Mouse (Mus musculus) right cerebral cortex, postnatal 14 days (tissue): ENCODE measurements at regions not wholly inside any gene's neighbourhood (a gene's known extent, or its start where the extent isn't known, plus 50 kb on each side); places are given as distances from the start of the nearest gene placed in this dataset.

ENCODE experiments used
- DNase-seq: peaks from one replicate; pipeline ENCODE4 v3.0.0; 2022

DNA sequence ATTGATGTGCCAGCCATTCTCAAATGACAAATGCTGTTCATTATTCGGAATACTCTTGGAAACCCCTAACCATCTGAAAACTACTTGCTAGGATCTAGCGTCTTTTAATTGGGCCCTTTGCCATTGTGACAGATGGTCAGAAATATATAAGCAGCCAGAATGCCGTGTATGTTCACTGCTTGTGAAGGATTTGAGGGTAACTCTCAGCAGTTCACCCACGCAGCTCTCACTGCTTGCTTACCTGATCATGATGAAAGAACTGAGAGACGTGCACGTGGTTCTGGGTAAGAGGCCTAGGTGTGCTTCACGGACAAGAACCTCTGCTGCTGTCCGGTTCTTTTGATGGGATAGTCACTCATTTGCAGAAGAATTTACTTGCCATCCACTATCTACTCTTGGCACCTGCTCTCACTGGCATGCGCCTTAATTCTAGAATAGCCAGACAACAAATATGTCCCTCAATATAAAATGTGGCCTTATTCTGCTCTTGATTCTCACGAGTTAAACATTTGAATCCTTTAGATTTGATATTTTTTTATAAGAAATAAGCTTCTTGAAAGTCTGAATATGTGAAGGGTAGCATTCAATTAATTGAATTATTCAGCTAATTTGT, 328.1 kb downstream of the Ptprc start:
- peak; percentile 5 for DNase-seq

- no peak for DNase-seq
Observed at GRCm38 (mm10) chr1:137846857-137847256, 328.7 kb downstream of the Ptprc start.

DNA sequence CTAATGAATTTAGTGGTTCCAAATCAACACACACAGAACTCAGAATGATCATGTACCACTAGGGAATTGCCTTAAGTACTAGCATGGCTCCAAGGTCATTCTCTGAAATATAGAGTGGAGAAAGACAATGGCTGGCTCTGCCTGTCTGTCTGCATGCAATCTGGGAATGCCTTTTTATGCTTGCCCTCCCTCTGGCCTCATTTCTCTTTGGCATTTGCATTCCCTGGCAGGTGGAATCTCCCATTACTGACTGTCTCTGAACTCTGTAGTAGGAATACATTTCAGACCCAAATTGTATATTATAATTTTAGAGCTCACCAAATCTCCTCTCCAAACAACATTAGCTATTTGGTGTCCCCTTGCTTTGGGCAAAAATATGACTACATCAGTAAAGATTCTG, 335.0 kb downstream of the Ptprc start:
- DNase-seq = no peak

GRCm38 (mm10) chr1:137839703-137840102, 335.8 kb downstream of the Ptprc start:
- DNase-seq = no peak

DNA sequence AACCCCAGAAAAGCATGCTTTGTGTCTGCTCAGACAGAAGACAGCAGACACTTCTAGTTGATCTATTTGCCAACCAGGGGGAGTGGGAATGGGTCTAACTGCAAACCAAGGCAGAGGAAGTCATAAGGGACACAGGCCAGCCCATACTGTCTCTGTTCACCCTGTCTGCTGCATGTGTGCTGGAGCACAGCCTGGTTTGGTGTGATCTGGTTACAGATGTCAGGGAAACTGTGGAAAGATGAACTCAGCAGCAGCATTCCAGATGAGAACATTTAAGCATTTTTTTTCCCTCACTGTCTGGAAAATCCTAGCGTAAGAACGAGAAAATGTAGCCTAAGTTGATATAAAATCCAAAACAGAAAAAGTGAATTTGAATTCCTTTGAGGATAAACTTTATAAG, 336.2 kb downstream of the Ptprc start:
- DNase-seq = no peak

GRCm38 (mm10) chr1:137838357-137838756, 337.2 kb downstream of the Ptprc start:
- DNase-seq = no peak

DNA sequence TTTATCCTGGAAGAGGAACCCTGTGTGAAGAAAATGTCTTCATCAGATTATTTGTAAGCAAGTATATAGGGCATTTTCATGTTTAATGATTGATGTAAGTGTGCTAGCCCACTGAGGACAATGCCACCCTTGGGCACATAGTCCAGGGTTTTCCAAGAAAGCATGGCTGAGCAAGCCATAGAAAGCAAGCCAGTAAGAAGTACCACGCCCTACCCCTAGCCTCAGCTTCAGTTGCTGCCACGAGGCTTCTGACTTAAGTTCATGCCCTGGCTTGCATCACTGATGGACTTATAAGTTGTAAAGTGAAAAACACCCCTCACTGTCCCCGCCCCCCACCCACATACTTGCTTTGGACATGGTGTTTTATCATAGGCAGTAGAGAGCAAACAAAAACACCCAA, 342.0 kb downstream of the Ptprc start:
- no peak for DNase-seq

DNA sequence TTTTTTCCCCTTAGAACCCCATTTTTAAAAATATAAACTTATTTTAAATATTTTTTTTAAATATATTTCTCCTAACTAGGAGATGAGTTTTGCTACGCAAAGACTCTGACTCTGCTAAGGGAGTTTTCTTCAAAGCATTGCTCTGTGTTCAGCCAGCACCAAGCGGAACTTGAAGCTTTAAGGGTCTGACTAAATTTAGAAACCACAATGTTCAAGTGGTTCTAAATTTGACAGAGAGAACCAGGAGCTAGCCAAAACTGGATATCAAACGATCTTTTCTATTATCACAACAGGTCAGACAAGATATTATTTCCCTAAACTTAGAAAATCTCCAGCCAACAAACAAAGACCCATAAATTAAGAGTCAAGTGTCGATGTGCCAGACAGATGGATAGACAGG, 344.2 kb downstream of the Ptprc start:
- no peak for DNase-seq

GRCm38 (mm10) chr1:137827379-137827778, 348.1 kb downstream of the Ptprc start:
- no peak for DNase-seq

DNA sequence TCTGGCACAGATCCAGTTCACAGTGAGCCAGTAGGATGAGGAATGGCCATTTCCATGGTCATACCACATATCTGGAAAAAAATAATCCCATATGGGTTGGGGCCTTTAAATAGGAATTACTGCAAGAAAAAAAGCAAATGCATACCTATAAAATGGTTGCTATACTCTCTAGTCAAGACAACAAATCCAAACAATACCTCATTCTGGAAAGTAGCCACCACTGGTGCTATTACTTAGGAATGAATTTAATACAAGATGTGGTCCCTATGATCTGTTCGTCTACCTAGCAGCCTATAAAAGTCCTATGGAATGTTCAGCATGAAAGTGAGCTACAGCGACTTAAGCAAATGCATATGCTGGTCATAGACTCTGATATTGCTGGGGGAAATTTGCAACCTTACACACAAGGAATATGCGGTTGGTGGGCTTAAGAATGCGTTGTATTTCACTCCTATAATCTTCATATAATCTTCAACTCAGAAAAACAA, 360.1 kb downstream of the Ptprc start:
- DNase-seq = no peak

DNA sequence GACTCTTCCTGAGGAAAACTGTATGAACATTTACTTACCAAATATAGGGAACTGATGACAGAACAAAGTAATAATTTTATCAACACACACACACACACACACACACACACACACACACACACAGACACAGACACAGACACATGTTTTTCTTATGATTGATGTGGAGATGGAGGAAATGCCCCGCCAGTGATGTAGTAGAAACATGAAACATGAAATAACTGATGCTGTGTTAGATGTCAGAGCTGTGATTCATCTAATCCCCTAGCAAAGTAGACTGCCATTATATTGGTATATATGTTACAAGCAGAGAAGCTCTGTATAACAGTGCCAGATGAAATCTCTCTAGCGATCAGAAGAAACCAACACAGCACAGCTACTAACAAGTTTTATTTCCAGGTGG, 361.0 kb downstream of the Ptprc start:
- DNase-seq = no peak

DNA sequence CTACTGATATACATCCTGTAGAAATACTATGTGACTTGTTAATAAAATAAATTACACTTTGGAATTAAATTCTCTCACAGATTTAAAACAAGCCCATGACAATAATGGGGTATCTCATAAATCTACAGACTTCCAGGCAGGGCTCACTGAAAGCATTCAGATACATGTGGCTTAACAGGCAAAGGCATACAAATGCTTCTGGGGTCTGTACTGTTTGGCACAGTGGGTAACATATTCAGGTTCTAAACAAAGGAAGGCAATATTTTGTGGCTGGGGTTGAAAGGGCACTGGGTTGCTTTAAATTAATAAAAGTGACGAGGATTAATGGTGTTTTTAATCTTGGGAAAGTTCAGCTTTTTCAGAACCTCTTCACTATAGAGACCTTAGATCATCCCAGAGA, 361.8 kb downstream of the Ptprc start:
- DNase-seq = no peak

DNA sequence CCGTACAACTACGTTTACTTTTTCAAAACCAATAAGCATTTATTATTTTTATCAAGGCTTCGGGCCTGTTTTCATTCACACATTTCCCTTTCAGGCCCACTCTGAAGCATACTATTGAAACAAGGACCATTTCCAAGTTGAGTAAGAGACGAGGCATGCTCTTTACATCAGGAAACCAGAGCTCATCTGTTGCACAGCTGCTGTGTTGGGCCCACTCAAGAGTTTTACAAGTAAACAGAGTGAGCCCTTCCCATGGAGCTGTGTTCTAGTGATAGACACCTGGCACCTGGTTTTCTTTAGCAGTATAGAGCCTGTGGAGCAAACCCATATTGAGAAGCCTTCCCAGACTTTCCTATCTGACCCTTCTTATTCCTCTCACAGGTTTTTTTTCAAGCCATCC, 363.5 kb downstream of the Ptprc start:
- no peak for DNase-seq

GRCm38 (mm10) chr1:137806742-137807141, 368.8 kb downstream of the Ptprc start:
- DNase-seq = no peak

- DNase-seq = no peak
Observed at GRCm38 (mm10) chr1:137806252-137806651, 369.3 kb downstream of the Ptprc start.

GRCm38 (mm10) chr1:137802119-137802518, 373.4 kb downstream of the Ptprc start:
- DNase-seq = no peak

DNA sequence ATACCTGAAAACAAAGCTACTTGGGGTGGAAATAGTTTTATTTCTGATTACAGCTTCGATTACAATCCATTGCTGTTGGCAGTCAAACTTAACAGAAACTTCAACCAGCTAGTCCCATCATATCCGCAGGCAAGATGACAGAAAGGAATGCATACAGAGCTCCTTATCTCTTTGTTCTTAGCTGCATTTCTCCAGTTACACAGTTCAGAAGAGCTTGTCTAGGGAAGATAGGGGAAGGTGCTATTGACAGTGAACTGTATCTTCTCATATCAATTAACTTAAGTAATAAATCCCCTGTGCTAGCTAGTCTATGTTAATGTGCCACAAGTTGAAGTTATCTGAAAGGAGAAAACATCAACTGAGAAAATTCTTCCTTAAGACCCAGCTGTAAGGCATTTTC, 374.8 kb downstream of the Ptprc start:
- no peak for DNase-seq

DNA sequence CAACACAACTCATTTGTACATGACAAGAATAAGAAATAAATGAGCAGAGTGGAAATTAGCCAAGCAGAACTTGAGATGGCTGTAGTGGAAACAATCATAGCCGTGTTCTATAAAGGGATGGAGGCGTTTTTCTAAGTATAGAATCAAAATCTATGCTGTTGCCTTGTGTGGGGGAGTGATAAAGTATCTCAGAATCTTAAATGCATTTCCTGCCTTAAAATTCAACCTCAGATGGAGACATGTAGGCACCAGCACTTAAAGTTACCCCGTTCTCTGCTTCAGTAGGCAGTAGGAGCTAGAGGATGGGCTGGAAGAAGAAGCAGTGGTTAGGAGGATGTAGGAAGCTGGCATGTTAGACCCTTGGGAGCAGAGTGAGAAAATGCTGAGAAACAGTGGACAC, 386.7 kb downstream of the Ptprc start:
- no peak for DNase-seq

DNA sequence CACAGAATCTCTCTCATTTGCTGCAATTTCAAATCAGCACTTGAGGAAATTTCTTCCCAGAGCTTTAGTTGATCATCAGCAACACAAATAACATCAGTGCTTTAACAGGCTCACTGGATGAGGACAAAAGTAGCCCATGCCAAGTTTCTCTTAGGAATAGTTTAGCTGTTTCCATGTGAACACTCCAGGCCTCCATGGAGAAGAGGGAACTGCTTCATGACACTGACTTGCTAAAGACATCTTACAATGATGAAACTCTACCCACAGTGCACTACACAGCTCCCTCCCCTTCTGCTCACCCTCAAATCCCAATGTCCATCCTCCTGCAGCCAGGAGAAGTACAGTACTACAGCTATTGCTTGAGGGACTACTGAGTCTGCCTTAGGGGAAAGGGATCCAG, 388.9 kb downstream of the Ptprc start:
- no peak for DNase-seq

DNA sequence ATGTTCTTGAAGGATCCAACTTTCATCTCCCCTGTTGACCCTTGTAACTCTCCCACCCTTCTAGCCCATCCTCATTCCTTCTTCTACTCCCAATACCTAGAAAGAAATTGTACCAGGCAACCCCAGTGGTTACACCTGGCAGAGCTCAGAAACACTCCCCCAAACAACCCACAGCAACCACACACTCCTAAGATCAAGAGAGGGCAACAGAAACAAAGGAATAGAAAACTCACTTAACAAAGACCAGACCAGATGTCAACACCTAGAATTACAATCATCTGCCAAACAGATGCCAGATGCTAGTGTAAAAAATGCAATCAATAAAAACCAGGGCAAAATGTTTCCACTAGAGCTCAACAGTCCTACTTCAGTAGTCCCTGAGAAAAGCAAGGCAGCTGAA, 400.9 kb downstream of the Ptprc start:
- no peak for DNase-seq

DNA sequence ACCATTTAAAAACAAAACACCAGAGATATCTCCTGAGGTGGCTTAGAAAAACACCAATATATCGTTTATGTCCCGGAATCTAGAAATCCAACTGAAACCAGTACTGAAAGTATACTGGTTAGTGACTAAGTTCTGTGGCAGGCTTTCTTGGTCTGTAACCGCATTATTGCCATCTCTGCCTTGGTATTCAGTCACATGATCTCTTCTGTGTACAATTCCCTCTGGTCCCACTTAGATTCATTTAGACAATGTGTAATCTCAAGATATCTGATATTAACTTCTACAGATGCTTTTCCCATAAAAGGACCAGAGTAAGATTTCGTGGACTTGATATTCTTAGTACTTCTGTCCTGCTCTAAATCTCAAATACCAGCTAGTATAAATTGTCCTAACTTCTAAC, 414.7 kb downstream of the Ptprc start:
- no peak for DNase-seq

GRCm38 (mm10) chr1:137751446-137751961, 424.0 kb downstream of the Ptprc start:
- DNase-seq = no peak

DNA sequence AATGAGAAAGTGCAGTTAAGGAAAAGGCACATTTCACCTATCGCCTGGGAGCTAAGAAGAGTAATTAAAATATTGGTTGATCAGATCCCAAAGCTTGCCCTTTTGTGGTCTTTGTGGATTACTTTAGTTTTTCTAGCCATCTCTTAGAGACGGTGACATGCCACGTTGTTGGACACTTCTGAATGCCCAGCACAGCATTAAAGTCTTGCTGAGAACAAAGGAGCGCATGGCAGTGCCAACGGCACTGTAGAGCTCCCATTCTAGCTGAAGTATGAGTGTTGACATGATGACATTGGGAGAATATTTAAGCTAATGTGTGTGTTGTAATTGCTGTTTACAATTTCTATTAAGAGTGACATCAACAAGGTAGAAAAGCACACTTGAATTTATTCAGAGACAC, 424.6 kb downstream of the Ptprc start:
- no peak for DNase-seq

DNA sequence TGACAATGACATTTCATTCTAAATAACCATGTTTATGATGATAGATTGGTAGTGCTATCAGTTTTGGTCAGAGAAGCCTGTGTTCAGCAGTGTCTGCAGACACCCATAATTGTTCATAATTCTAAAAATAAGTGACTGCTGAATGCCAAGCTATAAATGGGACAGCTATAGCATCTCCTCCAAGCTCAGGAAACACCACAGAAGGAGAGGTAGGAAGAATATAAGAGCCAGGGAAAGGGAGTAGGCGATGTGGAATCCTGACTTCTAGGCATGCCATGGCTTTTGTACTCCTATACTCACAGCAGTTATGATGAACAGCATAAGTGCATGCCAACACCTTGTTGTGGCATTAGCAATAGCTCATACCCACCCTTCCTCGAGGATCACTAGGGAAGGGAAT, 429.4 kb downstream of the Ptprc start:
- DNase-seq = no peak

DNA sequence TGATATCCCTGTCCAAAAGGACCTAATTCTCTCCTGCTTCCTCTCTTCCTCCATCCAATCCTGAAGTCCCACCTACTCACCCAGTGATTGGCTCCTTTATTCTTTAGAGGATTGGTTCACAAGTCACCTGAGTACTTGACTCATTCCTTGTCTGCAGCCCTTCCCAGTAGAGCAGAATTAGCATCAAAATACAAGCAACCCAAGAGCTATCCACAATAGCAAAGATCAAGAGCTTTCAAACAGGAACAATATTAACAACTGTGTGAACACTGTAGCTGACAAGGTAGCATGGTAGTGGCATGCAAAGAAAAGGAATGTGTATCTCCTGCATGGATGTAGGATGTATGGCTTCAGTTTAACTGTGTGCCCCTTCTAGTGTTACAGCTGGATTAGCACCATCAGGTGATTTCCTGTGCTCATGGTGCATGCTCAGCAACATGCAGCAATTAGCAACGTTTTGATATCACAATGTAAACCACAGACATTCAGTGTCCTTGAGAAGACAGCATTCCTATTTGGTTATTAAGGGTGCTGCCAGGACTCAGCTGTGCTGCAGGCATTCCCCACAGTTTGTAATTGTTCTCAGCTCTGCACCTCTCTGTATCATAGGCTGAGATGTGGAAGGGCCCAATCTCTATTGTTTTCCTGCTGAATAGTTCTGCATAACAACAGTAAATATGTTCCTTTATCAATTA, 437.2 kb downstream of the Ptprc start:
- DNase-seq = no peak
